Mouse (Mus musculus) midbrain, embryonic 15.5 days (tissue): Measurements from ENCODE around the gene Tap1. TPM values are rescaled to one million over a fixed set of nuclear protein-coding genes. Genes with fewer than 3 reads are reported as not detected.
"Not testable (repeated sequence)": the region's sequence is repeated elsewhere in the genome, so short reads cannot be mapped to it uniquely, and the experiment has no call there.

Experiments
- ATAC-seq: fragments of 200-750 bp; cut with Nextera tagmentation; replicated peaks from 2 replicates; pipeline ENCODE4 v1.8.0; 2017; ENCODE audit warnings: moderate TSS enrichment
- H3K27ac ChIP-seq: fragments of 300-500 bp; sonication (generic); 2 replicates; pipeline ENCODE4 v1.5.1; 2015; ENCODE audit warnings: mild to moderate bottlenecking, inconsistent platforms
- H3K27me3 ChIP-seq: fragments of 300-500 bp; sonication (generic); replicated peaks from 2 replicates; pipeline ENCODE4 v1.6.1; 2015; ENCODE audit warnings: inconsistent platforms
- H3K36me3 ChIP-seq: fragments of 300-500 bp; sonication (generic); replicated peaks from 2 replicates; pipeline ENCODE4 v1.6.1; 2015; ENCODE audit warnings: inconsistent platforms
- H3K4me1 ChIP-seq: fragments of 300-500 bp; sonication (generic); 2 replicates; pipeline ENCODE4 v1.6.1; 2015; ENCODE audit warnings: inconsistent platforms
- H3K4me2 ChIP-seq: fragments of 300-500 bp; sonication (generic); 2 replicates; pipeline ENCODE4 v1.6.1; 2015; ENCODE audit warnings: inconsistent platforms, mild to moderate bottlenecking, moderate library complexity
- H3K4me3 ChIP-seq: fragments of 300-500 bp; sonication (generic); 2 replicates; pipeline ENCODE4 v1.5.1; 2015; ENCODE audit warnings: mild to moderate bottlenecking, inconsistent platforms
- H3K9ac ChIP-seq: fragments of 300-500 bp; sonication (generic); 2 replicates; pipeline ENCODE4 v1.6.1; 2015; ENCODE audit warnings: mild to moderate bottlenecking, inconsistent platforms
- H3K9me3 ChIP-seq: fragments of 300-500 bp; sonication (generic); 2 replicates; pipeline ENCODE4 v1.6.1; 2016; ENCODE audit warnings: inconsistent platforms
- WGBS: fragments of 180-500 bp; shearing (Covaris S2); methylation state at CpG from one replicate; pipeline ENCODE4 v1.1.7; 2015; ENCODE audit warnings: mixed read lengths; 5-methylcytosine and 5-hydroxymethylcytosine counted together
- polyA plus RNA-seq: library from polyadenylated mRNA; unstranded; fragments of >200 nt; fragmentation: Nextera tagmentation; extraction: Ambion mirVana; gene quantifications from 2 replicates; pipeline ENCODE4 v1.2.1, GENCODE M21; 2015

The Tap1 gene
- polyA plus RNA-seq, 1 experiment from 2014 or later: 2.3 TPM

GRCm38 (mm10) chr17:34225426-34225825 lies 38.1 kb downstream of the Tap1 start:
- no peak overlapping the region for H3K4me2 ChIP-seq
- 95% methylated on average over 8 of the region's 8 CpGs for WGBS
- no peak overlapping the region for H3K27ac ChIP-seq
- no peaks in the 10 kb centered on the region for H3K36me3 ChIP-seq
- no peak for ATAC-seq
- H3K9me3 ChIP-seq: no peaks in the 10 kb centered on the region
- no peaks in the 10 kb centered on the region for H3K27me3 ChIP-seq
- no peaks in the 10 kb centered on the region for H3K4me1 ChIP-seq
- no peak overlapping the region for H3K4me3 ChIP-seq
- no peak overlapping the region for H3K9ac ChIP-seq

- H3K4me2 ChIP-seq, H3K4me3 ChIP-seq, H3K27me3 ChIP-seq, H3K9me3 ChIP-seq, H3K27ac ChIP-seq, ATAC-seq, H3K36me3 ChIP-seq, H3K4me1 ChIP-seq, H3K9ac ChIP-seq: not testable (repeated sequence)
- WGBS: 96% methylated on average over 13 of the region's 23 CpGs
Observed at GRCm38 (mm10) chr17:34225911-34226310, 38.6 kb downstream of the Tap1 start.

- not testable (repeated sequence) for H3K9me3 ChIP-seq, H3K9ac ChIP-seq, H3K36me3 ChIP-seq, H3K27ac ChIP-seq, H3K4me1 ChIP-seq, H3K27me3 ChIP-seq, H3K4me2 ChIP-seq, ATAC-seq, H3K4me3 ChIP-seq
- WGBS: 92% methylated on average over 9 of the region's 9 CpGs
Observed at GRCm38 (mm10) chr17:34230971-34231370, 43.6 kb downstream of the Tap1 start.

- H3K27me3 ChIP-seq, H3K36me3 ChIP-seq, H3K9ac ChIP-seq, H3K9me3 ChIP-seq, H3K4me3 ChIP-seq, H3K27ac ChIP-seq, H3K4me2 ChIP-seq, ATAC-seq, H3K4me1 ChIP-seq: not testable (repeated sequence)
- WGBS: 86% methylated on average over 6 of the region's 7 CpGs
Observed at GRCm38 (mm10) chr17:34232021-34232420, 44.7 kb downstream of the Tap1 start.

GRCm38 (mm10) chr17:34234926-34235325 lies 47.6 kb downstream of the Tap1 start:
- no peaks in the 10 kb centered on the region for H3K36me3 ChIP-seq
- no peak overlapping the region for H3K9ac ChIP-seq
- H3K4me1 ChIP-seq: no peaks in the 10 kb centered on the region
- H3K27ac ChIP-seq: no peak overlapping the region
- no peaks in the 10 kb centered on the region for H3K27me3 ChIP-seq
- H3K4me3 ChIP-seq: no peak overlapping the region
- 48% methylated on average over 9 of the region's 9 CpGs for WGBS
- H3K4me2 ChIP-seq: no peak overlapping the region
- ATAC-seq: 0 out of 2 replicates have a peak, but pooled peaks have one; percentile 20
- H3K9me3 ChIP-seq: no peaks in the 10 kb centered on the region

- Histone ChIP-seq H3K36me3 (no peaks in the 10 kb centered on the region), H3K4me2 (no peak overlapping the region), H3K27me3 (no peaks in the 10 kb centered on the region), H3K9me3 (no peaks in the 10 kb centered on the region), H3K9ac (no peak overlapping the region), H3K27ac (no peak overlapping the region), H3K4me3 (no peak overlapping the region), H3K4me1 (no peaks in the 10 kb centered on the region)
- ATAC-seq: no peak
- WGBS: 84% methylated on average over 5 of the region's 5 CpGs
Observed at GRCm38 (mm10) chr17:34236691-34237090, 49.3 kb downstream of the Tap1 start.

GRCm38 (mm10) chr17:34237741-34238140 lies 50.4 kb downstream of the Tap1 start:
- H3K27ac ChIP-seq: no peak overlapping the region
- no peak overlapping the region for H3K4me3 ChIP-seq
- H3K4me2 ChIP-seq: no peak overlapping the region
- H3K27me3 ChIP-seq: no peaks in the 10 kb centered on the region
- H3K9ac ChIP-seq: no peak overlapping the region
- H3K9me3 ChIP-seq: no peaks in the 10 kb centered on the region
- no peaks in the 10 kb centered on the region for H3K36me3 ChIP-seq
- no peak for ATAC-seq
- no peaks in the 10 kb centered on the region for H3K4me1 ChIP-seq
- WGBS: 81% methylated on average over 3 of the region's 3 CpGs

- Histone ChIP-seq H3K36me3 (no peaks in the 10 kb centered on the region), H3K9ac (no peak within 1 kb of the TSS), H3K4me3 (no peak within 1 kb of the TSS), H3K4me2 (no peak within 1 kb of the TSS), H3K9me3 (no peaks in the 10 kb centered on the region), H3K27me3 (no peaks in the 10 kb centered on the region), H3K27ac (no peak within 1 kb of the TSS), H3K4me1 (no peaks in the 10 kb centered on the region)
- WGBS: 64% methylated on average over 3 of the region's 3 CpGs
- peak; percentile 67; the same call in 1 of the 2 replicates for ATAC-seq
Observed at GRCm38 (mm10) chr17:34238706-34239105, 51.4 kb downstream of the Tap1 start, which contains the start of gene H2-Ob. Gene H2-Ob, plus strand, starts transcription at chr17:34238903.

GRCm38 (mm10) chr17:34239601-34240041 lies 52.3 kb downstream of the Tap1 start:
- WGBS: 72% methylated on average over 10 of the region's 10 CpGs
- no peak for ATAC-seq
- no peak overlapping the region for H3K4me3 ChIP-seq
- no peak overlapping the region for H3K9ac ChIP-seq
- H3K27ac ChIP-seq: no peak overlapping the region
- no peaks in the 10 kb centered on the region for H3K9me3 ChIP-seq
- no peaks in the 10 kb centered on the region for H3K36me3 ChIP-seq
- H3K4me2 ChIP-seq: no peak overlapping the region
- no peaks in the 10 kb centered on the region for H3K4me1 ChIP-seq
- no peaks in the 10 kb centered on the region for H3K27me3 ChIP-seq

- Histone ChIP-seq H3K27me3 (no peaks in the 10 kb centered on the region), H3K4me1 (no peaks in the 10 kb centered on the region), H3K27ac (no peak overlapping the region), H3K36me3 (no peaks in the 10 kb centered on the region), H3K4me2 (no peak overlapping the region), H3K4me3 (no peak overlapping the region), H3K9ac (no peak overlapping the region), H3K9me3 (no peaks in the 10 kb centered on the region)
- ATAC-seq: no peak
- 65% methylated on average over 3 of the region's 3 CpGs for WGBS
Observed at GRCm38 (mm10) chr17:34240366-34240765, 53.0 kb downstream of the Tap1 start.

GRCm38 (mm10) chr17:34240916-34241315 lies 53.6 kb downstream of the Tap1 start:
- no peak overlapping the region for H3K4me2 ChIP-seq
- 83% methylated on average over 6 of the region's 6 CpGs for whole genome bisulfite sequencing
- H3K27me3 ChIP-seq: no peaks in the 10 kb centered on the region

GRCm38 (mm10) chr17:34244656-34245055 lies 57.3 kb downstream of the Tap1 start:
- no peak for ATAC-seq
- Histone ChIP-seq H3K36me3 (no peaks in the 10 kb centered on the region), H3K27ac (no peak overlapping the region), H3K4me2 (no peak overlapping the region), H3K9me3 (no peaks in the 10 kb centered on the region), H3K4me1 (no peaks in the 10 kb centered on the region), H3K9ac (no peak overlapping the region), H3K4me3 (no peak overlapping the region), H3K27me3 (no peaks in the 10 kb centered on the region)
- 76% methylated on average over 4 of the region's 4 CpGs for WGBS

More at GRCm38 (mm10) chr17:34240916-34241315, 53.6 kb downstream of the Tap1 start:
- Histone ChIP-seq H3K27ac (no peak overlapping the region), H3K4me3 (no peak overlapping the region), H3K4me1 (no peaks in the 10 kb centered on the region), H3K9me3 (no peaks in the 10 kb centered on the region), H3K9ac (no peak overlapping the region), H3K36me3 (no peaks in the 10 kb centered on the region)
- ATAC-seq: no peak
